Mouse (Mus musculus): Measurements from ENCODE around the gene Zswim4.

Zswim4 gene

GRCm38 (mm10) chr8:84200652-84201544 lies 36.0 kb downstream of the Zswim4 start:
- DNase-seq (ENCODE audit: low read depth, low spot score): no peak

GRCm38 (mm10) chr8:84200126-84200555 lies 36.7 kb downstream of the Zswim4 start:
- no peak for DNase-seq (ENCODE audit: low read depth, low spot score)

GRCm38 (mm10) chr8:84199348-84200125 lies 37.3 kb downstream of the Zswim4 start:
- no peak for DNase-seq (ENCODE audit: low read depth, low spot score)

- DNase-seq (ENCODE audit: low read depth, low spot score): no peak
These were observed 38.0 kb downstream of the Zswim4 start for GRCm38 (mm10) chr8:84198871-84199270.

- peak; percentile 85 for DNase-seq (ENCODE audit: low read depth, low spot score)
These were observed 38.7 kb downstream of the Zswim4 start for GRCm38 (mm10) chr8:84197922-84198774.

- DNase-seq (ENCODE audit: low read depth, low spot score): peak; percentile 70
These were observed 39.5 kb downstream of the Zswim4 start for GRCm38 (mm10) chr8:84197141-84197921.

GRCm38 (mm10) chr8:84194224-84194743 lies 42.6 kb downstream of the Zswim4 start:
- DNase-seq (ENCODE audit: low read depth, low spot score): no peak

GRCm38 (mm10) chr8:84193566-84193965 lies 43.3 kb downstream of the Zswim4 start:
- peak; percentile 39 for DNase-seq (ENCODE audit: low read depth, low spot score)

GRCm38 (mm10) chr8:84193161-84193560 lies 43.7 kb downstream of the Zswim4 start:
- DNase-seq (ENCODE audit: low read depth, low spot score): no peak

- DNase-seq (ENCODE audit: low read depth, low spot score): peak; percentile 71
These were observed 44.3 kb downstream of the Zswim4 start for GRCm38 (mm10) chr8:84192555-84192954.

- peak; percentile 84 for DNase-seq (ENCODE audit: low read depth, low spot score)
These were observed 44.8 kb downstream of the Zswim4 start for GRCm38 (mm10) chr8:84192023-84192422.

GRCm38 (mm10) chr8:84190191-84190867 lies 46.5 kb downstream of the Zswim4 start:
- DNase-seq (ENCODE audit: low read depth, low spot score): no peak

- no peak for DNase-seq (ENCODE audit: low read depth, low spot score)
These were observed 47.3 kb downstream of the Zswim4 start for GRCm38 (mm10) chr8:84189603-84190002.

GRCm38 (mm10) chr8:84188671-84189070 lies 48.2 kb downstream of the Zswim4 start:
- DNase-seq (ENCODE audit: low read depth, low spot score): no peak

GRCm38 (mm10) chr8:84187065-84187755 lies 49.6 kb downstream of the Zswim4 start:
- peak; percentile 77 for DNase-seq (ENCODE audit: low read depth, low spot score)

GRCm38 (mm10) chr8:84186547-84186946 lies 50.3 kb downstream of the Zswim4 start:
- peak; percentile 90 for DNase-seq (ENCODE audit: low read depth, low spot score)

- DNase-seq (ENCODE audit: low read depth, low spot score): no peak
These were observed 51.7 kb downstream of the Zswim4 start, which contains the start of gene Nanos3 for GRCm38 (mm10) chr8:84185117-84185516. Gene Nanos3, minus strand, starts transcription at chr8:84185217.

- DNase-seq (ENCODE audit: low read depth, low spot score): peak; percentile 32
These were observed 52.5 kb downstream of the Zswim4 start for GRCm38 (mm10) chr8:84184085-84185043.
